Mouse (Mus musculus) cerebellum, adult (tissue): ENCODE results near the gene Ccl25.
"Not testable (repeated sequence)": the region's sequence is repeated elsewhere in the genome, so short reads cannot be mapped to it uniquely, and the experiment has no call there.

Experiments used
- ATAC-seq: cut with Nextera tagmentation; 2 replicates; pipeline ENCODE4 v1.9.2; 2017; ENCODE audit warnings: mild to moderate bottlenecking, moderate library complexity, mixed read lengths; ENCODE audit not compliant: insufficient number of reproducible peaks, low FRiP score, low TSS enrichment

The Ccl25 gene

DNA sequence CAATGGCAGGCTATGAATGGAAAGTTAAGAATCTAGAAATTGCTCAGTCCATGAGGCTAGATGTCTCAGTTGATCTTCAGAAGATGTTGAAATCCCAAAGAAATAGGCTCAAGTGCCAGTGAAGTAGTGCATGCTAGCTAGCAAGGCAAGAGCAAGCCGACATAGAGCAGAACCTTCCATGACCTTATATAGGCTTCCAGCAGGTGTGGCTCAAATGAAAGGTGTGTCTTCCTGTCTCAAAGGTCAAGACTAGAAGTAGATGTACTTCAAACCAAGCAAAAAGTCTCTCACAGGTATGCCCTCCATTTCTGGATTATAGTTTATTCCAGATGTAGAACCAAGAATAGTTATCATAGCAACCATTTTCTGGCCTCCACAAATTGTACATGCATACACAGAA lies 9.0 kb downstream of the Ccl25 start:
- ATAC-seq = no peak

DNA sequence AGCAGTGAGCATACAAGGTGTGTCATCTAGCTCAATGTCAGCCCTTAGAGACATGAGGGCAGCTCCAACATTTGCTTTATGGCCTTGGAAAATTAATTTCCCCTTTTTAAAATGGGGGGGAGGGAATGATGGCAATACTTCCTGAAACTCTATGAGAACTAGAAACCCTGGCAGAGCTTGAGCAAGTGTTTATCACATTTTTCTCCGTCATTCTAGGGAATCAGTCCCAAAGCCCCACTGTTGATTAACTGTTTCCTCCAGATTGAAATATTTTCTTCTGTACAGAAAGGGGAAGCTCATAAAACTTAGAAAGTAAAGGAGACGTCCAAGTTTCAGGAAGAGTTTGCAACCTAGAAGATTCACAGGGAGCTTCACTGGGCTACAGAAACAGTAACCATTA lies 10.7 kb downstream of the Ccl25 start:
- no peak for ATAC-seq

DNA sequence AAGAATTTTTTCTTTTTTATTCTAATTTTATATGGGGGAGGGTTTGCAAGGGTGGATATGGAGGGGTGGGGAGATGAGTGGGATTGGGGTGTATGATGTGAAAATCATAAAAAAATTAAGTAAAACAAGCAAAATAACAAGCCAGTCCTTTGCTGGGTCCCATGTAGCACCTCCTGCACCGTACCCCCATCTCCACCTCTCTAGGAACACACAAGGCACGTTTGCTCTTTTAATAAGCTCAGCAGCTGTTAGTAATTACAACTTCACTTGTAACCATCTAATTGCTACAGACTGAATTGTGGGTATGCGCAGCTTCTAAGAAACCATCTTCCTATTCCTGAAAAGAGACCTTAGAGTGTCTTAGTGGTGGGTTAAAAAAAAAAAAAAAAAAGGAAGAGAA lies 15.2 kb downstream of the Ccl25 start:
- no peak for ATAC-seq

DNA sequence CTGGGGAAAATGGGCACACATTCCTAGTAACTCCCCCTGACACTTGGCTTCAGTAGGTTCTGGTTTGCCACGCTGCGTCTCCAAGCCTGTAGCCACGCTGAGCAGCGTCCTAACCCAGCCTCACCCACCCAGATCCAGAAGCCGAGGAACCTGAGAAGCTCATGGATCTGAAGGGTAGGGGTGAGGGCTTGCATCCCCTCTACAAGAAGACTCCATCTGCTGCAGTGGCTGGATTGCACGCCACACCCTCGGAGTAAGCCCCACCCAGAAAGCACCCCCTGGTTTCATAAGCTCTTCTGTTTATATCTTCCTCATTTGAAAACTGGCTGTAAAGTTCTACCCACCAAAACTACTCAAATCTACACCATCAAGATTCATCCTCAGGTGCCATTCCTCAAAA lies 22.7 kb downstream of the Ccl25 start:
- no peak for ATAC-seq

DNA sequence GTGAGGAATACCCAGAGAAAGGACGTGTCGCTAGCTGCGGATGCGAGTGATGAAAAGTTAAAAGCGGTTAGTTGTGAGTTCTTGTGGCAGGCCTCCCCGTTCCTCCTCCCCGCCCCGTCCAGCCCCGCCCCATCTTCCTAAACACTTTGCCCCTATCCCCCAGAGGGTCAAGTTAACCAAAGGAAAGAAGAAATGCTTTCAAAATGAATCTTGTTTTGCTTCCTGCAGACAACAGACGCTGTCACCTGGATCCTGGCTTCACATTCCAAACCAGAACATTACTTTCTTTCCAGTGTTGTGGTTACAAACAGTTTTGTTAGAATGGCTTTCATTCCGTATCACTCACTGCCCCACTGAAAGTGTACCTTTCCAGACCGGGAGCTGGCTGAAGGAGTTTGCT lies 23.3 kb downstream of the Ccl25 start:
- ATAC-seq = no peak

DNA sequence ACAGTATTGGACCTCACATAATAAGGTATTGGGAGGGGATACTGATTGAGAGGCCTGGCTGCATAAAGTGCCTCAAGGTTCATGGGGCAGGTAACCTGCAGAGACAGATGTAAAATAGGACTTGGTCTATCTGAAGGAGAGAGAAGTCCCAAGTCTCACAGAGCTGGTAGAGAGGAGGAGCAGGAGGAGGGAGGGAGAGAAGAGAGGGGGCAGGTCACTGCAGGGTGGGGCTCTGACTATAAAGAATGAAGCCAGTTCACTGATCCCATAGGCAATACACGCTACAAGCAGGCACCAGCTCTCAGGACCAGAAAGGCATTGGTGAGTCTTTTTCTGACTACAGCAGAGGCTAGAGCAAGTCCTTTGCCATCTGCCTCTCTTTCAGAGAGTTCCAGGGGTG lies 24.3 kb downstream of the Ccl25 start:
- ATAC-seq = no peak

DNA sequence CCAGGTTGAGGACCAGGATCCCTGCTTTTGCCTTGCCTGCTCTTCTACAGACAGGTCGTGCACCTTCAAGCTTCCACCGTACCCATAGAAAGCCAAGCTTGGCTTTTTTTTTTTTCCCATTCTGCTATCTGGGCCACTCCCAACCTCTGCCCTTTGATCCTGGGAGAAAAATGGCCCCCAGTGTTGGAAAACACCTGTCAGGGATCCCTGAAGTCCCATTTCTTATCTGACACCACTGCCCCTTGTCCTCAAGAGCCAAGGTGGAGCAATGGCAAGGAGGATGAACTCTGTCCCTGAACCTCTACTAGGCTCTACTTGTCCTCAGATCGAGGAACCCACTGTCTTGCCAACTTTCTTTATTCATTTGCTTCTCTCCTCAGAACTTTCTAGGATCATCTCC lies 25.6 kb downstream of the Ccl25 start:
- ATAC-seq = no peak

DNA sequence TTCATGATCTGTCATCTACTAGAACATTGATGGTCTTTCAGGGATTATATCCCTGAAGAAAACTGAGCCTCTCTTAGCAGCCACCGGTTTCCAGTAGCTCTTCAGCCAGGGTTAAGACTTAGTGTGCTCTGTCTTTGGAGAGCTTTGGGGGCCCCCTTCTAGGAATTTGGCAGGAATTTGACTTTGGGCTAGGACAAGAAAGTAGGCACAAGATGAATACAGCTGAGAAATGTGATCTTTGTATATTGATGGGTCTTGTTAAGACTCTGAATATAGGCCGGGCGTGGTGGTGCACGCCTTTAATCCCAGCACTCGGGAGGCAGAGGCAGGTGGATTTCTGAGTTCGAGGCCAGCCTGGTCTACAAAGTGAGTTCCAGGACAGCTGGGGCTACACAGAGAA lies 27.6 kb downstream of the Ccl25 start:
- ATAC-seq = not testable (repeated sequence)

DNA sequence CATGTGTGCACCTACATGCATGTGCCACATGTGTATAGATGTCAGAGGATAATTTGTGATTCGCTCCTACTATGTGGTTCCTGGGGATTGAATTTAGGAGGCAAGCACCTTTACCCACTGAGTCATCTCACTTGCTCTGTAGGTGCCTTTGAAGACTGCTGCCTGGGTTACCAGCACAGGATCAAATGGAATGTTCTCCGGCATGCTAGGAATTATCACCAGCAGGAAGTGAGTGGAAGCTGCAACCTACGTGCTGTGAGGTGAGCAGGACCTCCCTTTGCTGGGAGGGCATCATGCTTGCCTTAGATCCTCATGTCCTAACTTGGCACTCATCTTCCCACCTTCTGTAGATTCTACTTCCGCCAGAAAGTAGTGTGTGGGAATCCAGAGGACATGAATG lies 28.7 kb downstream of the Ccl25 start:
- ATAC-seq = no peak

DNA sequence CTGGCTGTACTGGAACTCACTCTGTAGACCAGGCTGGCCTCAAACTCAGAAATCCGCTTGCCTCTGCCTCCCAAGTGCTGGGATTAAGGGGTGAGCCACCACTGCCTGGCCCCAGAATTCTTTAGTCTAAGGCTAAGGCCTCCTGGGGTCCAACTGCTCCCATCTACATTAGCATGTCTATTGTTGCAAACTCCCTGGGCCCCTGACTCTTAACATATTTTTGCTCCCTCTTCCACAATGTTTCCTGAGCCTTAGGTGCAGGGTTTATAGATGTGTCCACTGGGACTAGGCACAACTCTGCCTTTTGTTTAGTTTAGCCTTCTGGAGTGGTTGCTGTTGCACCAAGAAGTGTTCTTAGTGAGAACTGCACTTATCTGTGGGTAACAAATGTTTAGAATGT lies 29.5 kb downstream of the Ccl25 start:
- no peak for ATAC-seq

DNA sequence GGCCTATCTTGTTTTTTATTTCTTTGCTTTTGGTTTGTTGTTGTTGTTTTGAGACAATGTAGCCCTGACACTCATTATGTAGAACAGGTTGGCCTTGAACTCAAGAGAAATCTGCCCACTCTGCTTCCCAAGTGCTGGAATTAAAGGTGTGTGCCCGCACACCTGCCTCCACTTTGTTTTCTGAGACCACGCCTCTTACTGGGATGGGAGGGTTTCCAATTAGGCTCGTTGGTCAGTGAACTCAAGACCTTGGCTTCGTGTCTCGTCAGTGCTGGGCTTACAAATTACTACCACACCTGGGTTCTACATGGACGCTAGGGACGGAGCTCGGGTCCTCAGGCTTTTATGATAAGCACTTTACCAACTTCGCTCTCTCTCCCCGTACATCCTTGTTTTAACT lies 30.4 kb downstream of the Ccl25 start:
- ATAC-seq = no peak

DNA sequence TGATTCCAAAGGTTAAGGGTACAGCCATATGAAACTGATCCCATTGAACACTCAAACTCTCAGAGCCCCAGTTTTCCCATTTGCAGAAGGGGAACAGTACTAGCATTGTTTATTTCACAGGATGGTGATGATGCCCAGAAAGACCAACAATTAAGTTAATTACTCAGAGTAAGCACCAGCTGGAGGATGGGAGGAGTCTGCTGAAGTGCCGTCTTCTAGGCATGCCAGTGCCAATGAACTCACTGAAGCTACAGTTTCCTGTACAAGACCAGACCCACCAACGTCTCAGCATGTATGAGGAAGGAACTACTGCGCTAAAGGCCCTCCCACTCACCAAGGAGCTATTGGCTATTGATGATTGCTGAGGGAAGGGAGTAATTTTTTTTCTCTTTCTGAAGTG lies 34.4 kb downstream of the Ccl25 start:
- ATAC-seq = no peak

DNA sequence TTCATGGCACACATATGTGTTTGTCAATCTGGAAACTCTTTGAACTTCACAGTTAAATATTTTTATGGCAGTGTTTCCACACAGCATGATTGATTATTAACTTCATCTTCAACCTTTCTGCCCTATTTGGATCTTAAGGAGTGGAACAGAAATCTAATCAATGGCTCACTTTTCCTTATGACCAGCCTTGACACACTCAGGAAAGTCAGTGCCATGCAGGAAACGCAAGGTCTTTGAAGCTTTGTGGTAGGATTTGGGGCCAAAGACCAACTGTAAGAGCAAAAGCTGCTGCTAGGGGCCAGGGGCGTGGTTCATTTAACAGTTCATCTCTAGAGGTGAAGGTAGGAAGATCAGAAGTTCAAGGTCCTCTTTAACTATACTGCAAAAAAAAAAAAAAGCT lies 35.9 kb downstream of the Ccl25 start:
- ATAC-seq = no peak

DNA sequence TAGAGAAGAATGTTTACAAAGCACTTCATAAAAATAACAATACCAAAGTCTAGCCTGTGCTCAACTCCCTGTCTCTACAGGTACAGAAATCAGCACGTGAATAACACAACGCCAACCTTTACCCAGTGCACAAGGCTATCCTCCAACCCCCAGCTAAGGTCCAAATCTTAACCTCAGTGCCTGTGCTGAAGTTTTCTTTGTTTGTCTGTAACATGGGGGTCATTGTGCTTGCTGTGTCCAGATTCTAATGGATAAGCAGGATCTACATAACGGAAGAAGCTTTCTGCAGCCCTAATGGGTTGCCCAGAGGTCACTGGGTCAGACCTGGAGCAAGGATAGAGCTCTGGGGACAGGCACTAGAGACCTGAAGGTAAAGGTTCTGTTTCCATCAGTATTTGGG lies 41.2 kb downstream of the Ccl25 start:
- ATAC-seq = no peak

DNA sequence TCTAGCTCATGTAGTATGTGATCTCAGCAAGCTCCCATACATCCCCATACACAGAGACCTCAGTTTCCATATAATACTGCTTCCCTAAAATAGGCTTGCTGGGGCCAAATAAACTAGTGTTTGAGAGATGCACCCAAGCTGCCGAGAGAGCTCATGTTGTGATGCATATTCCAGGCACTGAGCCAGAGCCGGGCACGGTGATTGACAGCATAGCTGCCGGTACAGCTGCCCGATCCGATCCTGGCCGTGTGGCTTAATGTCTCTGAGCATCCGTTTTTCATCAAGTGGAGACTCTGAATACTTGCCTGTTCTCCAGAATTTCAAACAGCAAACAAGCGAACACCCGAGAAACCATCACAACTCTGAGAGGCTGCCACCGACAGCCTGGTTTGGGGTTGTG lies 42.8 kb downstream of the Ccl25 start:
- no peak for ATAC-seq

DNA sequence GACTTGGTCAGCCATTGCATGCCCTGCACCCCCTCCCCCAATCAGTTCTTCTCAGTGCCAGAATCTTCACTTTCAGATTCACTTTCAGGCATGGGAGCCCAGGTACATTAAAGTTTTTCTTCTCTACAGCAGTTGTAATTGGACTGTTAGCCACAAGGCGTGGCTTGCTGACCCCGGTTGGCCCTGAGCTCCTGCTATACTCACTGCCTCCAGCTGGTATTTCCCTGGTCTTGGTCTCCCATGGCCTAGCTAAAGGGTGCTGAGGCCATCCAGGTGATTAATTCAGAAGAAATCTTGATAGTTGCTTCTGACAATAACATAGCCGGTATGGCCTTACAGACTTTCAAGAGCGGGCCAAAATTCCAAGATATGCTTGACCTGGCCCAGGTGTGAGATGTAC lies 43.5 kb downstream of the Ccl25 start:
- no peak for ATAC-seq

DNA sequence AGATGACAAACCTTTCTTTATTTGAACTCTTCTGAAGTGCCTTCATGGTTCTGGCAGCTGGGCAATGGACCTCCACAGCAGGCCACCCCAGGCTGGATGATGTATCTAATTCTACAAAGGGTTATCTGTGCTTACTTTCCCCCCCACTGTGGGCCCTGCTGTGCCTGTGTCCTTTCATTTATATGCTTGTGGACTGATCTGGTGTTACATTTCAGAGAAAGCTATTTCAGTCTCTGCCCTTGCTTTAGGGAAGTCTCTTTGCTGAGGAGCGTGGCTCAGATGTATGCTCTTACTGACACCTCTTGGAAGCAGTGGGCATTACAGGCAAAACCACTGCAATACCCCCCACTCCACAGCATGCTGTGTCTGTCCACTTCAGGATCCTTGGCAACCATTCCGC lies 45.1 kb downstream of the Ccl25 start:
- no peak for ATAC-seq

DNA sequence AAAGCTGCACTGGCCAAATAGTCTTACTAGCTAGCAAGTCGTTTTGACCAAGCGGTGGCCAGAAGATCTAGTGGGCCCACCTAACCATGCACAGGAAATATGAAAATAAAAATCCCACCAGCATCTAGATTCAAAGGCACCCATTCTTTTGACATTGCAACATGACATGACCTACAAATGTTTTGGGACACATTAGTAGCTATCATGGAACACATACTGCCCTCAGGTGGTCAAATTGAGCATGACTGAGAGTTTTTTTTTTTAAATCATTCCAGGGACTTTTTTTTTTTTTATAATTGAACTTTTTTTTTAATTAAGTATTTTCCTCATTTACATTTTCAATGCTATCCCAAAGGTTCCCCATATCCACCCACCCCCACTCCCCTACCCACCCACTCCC lies 47.6 kb downstream of the Ccl25 start:
- no peak for ATAC-seq

DNA sequence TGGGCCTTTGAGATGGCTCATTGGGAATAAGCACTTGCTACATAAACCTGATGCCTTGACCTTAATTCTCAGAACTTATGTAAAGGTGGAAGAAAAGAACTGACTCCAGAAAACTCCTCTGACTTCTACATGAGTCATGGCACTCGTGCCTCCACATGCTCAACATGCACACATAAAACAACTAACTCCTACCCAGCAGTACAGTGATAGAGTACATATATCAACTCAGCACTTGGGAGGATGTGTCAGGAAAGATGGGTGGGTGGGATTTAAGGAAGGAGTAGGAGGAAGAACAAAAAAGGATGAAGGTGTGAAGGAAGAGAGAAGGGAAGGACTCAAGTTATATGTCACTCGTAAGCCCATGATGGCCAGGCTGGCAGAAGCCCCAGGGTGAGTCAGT lies 76.4 kb downstream of the Ccl25 start:
- ATAC-seq = no peak

DNA sequence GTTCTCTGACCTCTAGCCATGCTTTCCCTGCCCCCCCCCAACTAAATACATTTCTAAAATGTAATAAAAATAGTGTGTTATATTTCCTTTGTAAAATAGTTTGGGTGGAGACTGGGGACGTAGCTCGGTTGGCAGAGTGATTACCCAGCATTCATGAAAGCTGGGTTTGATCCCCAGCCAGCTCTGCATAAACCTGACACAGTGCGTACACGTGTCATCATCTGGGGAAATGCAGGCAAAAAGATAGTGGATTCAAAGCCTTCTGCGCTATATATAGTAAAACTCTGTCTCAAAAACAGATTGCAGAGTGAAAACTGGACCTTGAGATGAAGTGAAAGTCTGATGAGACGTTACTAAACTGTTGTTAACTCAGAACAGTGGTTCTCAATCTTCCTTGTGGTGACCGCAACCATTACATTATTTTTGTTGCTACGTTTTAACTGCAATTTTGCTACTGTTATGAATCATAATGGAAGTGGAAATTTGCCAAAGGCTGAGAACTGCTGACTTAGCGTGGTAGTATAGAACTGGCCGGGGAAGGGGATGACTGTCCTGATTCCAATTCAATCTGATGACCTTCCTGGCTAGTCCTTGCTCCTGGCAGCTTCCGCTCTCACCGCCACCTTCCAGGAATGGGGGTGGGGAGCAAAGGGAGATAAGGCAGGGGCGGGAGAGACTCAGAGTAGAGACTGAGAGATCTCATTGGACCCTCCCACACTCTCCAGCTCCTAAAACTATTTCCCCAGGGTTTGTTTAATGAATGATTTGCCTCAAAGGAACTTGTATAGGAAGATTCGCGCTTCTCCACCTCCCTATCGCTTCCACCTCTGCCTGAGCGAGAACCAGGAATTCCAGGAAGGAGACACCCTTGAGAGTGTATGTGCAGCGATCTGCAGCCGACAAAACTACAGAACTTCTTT lies 79.2 kb downstream of the Ccl25 start:
- ATAC-seq = no peak

DNA sequence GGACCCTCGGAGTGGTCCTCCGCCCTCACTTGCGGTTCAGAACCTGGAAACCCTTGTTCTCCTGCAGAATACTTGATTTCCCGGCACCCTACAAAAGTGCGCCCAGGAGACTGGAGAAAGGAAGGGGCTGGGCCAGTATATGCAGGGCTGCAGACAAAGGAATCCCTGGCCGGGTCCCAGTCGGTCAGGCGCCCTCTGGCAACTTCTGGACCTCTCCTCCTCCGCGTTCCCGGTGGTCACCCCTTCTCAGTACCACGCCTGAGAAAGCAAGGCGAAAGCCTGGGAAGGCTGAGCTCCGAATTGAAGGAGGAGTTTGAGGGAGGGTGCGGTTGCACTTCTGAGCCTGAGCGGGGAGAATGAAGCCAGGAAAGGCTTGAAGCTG lies 79.9 kb downstream of the Ccl25 start:
- no peak for ATAC-seq

DNA sequence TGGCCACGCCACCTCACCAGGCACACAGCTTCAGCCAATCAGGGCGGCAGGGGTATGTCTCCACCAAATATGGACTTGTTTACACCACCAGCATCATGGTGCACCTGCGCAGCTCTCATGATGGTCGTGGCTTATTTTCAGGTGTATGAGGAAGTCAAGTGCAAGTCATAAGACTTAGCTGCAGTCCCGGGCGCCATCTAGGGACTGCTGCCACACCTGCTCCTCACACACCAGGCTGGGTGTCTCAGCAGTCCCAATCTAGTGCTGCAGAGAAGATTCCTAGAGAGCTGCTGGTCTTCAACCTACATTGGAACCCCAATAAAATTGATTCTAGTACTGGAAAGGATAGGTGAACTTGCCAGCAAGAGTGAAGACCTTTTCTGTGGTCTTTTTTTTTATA lies 83.4 kb downstream of the Ccl25 start:
- not testable (repeated sequence) for ATAC-seq
